Mouse (Mus musculus): ENCODE measurements around the gene Cyb5rl.

GRCm38 (mm10) chr4:107079716-107080115 lies 12.9 kb downstream of the Cyb5rl start:
- TF ChIP-seq EP300 (IDR thresholded peaks at IDR 0.05; ENCODE audit: low read depth) (no peak), CTCF (IDR thresholded peaks at IDR 0.05; ENCODE audit: low read depth) (no peak)

All from heart, postnatal 0 days (tissue).